In the genomic region with DNA sequence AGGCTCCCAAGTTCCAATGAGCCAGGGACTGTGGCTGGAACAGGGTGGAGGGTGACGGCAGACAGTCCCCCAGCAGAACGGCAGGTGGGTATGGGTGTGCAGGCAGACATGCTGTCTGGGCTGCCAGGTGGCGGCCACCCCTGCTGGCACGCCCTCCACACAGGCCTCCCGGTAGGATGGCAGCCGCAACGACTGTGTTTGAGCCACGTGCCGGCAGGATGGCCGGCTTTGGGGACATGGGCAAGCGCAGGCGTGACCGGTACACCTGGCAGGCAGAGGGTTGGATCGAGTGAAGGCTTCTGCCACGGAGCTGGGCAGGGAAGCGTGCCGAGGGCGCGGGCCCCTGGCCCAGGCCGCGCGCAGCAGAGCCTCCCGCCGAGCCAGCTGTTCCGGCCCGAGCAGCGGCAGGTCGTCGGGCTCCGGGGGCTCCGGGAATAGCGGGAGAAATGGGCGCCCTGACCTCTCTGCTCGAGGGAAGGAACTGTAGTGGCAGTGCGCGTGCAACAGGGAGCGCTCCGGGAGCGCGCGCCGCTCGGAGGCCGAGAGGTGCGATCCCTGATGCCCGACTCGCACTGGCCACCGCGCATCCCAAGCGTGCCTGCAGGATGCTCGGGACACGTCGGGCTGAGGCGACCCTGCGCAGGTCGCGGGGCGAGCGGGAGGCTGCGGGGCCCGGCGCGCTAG, we compare ENCODE assay signal across 8 mouse cellular contexts. TPM values are rescaled to one million over a fixed set of nuclear protein-coding genes. Genes with fewer than 3 reads are reported as not detected.
DNase-seq lines count a peak whose midpoint lies in the region; TF ChIP-seq lines count a peak whose summit lies in the region.

No protein-coding gene starts in this region.

- no peak overlapping the region for H3K4me3 ChIP-seq in kidney, adult 2 months (ENCODE audit: insufficient read depth, low read depth, low read length)
- peak overlapping the region; percentile 28; the same call in 1 of the 2 replicates for H3K4me3 ChIP-seq in cortical plate, adult 2 months (ENCODE audit: insufficient read depth, low read length)
- peak overlapping the region; percentile 59 for H3K4me3 ChIP-seq in hindbrain, embryonic 10.5 days
- peak overlapping the region; percentile 87 for H3K4me3 ChIP-seq in megakaryocyte, embryonic 14.5 days (replicated peaks)

- DNase-seq in kidney, adult 2 months = no peak
- DNase-seq in kidney, adult 9 months = no peak
- DNase-seq in hindbrain, embryonic 10.5 days (ENCODE audit: low spot score) = peak; percentile 56
- no peak for DNase-seq in spleen, postnatal 14 days (ENCODE audit: low spot score in 2 of 2)
- no peak for DNase-seq in spleen, postnatal 36 days (ENCODE audit: low spot score in 2 of 2)
- no peak for DNase-seq in spleen, adult 18-20 months

- no peaks in the 10 kb centered on the region for H3K9me3 ChIP-seq in hindbrain, embryonic 10.5 days
- H3K9me3 ChIP-seq in megakaryocyte, embryonic 14.5 days = peaks cover 13% of the 10 kb centered on the region

- TF ChIP-seq CTCF in kidney, adult 2 months (conservative IDR thresholded peaks at IDR 0.05; ENCODE audit: insufficient read depth, insufficient read length, low read depth, low read length) = peak; percentile 31; the same call in 1 of the 2 replicates
- no peak for TF ChIP-seq CTCF in cortical plate, adult 2 months (IDR thresholded peaks at IDR 0.05; ENCODE audit: extremely low read depth, insufficient read depth, low read length)

- peaks cover 4% of the 10 kb centered on the region; the same call in 1 of the 2 replicates for H3K4me1 ChIP-seq in kidney, adult 2 months (ENCODE audit: control insufficient read depth, insufficient read depth, low read length)
- H3K4me1 ChIP-seq in cortical plate, adult 2 months (ENCODE audit: control insufficient read depth, insufficient read depth, low read length) = no peaks in the 10 kb centered on the region
- H3K4me1 ChIP-seq in hindbrain, embryonic 10.5 days (replicated peaks) = peaks cover 58% of the 10 kb centered on the region
- H3K4me1 ChIP-seq in megakaryocyte, embryonic 14.5 days = peaks cover 38% of the 10 kb centered on the region

- H3K27me3 ChIP-seq in kidney, adult 2 months (replicated peaks; ENCODE audit: control insufficient read depth, insufficient read depth, low read length) = peaks cover 1% of the 10 kb centered on the region; the same call in 1 of the 2 replicates
- peaks cover 98% of the 10 kb centered on the region for H3K27me3 ChIP-seq in hindbrain, embryonic 10.5 days (ENCODE audit: insufficient read depth, poor library complexity, severe bottlenecking)
- H3K27me3 ChIP-seq in megakaryocyte, embryonic 14.5 days (replicated peaks) = peaks cover 85% of the 10 kb centered on the region

- no peak for TF ChIP-seq POLR2A in kidney, adult 2 months (IDR thresholded peaks at IDR 0.05; ENCODE audit: low read depth, low read length)
- no peak for TF ChIP-seq POLR2A in cortical plate, adult 2 months (IDR thresholded peaks at IDR 0.05; ENCODE audit: extremely low read depth, insufficient read depth, low read length)

- H3K36me3 ChIP-seq in kidney, adult 2 months (ENCODE audit: control insufficient read depth, insufficient read depth, low read length) = no peaks in the 10 kb centered on the region
- H3K36me3 ChIP-seq in hindbrain, embryonic 10.5 days = peaks cover under 1% of the 10 kb centered on the region; the same call in 1 of the 2 replicates
- H3K36me3 ChIP-seq in megakaryocyte, embryonic 14.5 days (replicated peaks; ENCODE audit: low read length) = peaks cover 14% of the 10 kb centered on the region

- 3% methylated on average over 63 of the region's 63 CpGs for WGBS in kidney, adult 2 months
- WGBS in hindbrain, embryonic 10.5 days = 2% methylated on average over 63 of the region's 63 CpGs

- no peak overlapping the region for H3K27ac ChIP-seq in kidney, adult 2 months (ENCODE audit: insufficient read depth, low read depth, low read length)
- no peak overlapping the region for H3K27ac ChIP-seq in cortical plate, adult 2 months (ENCODE audit: insufficient read depth, low read length)
- peak overlapping the region; percentile 62 for H3K27ac ChIP-seq in hindbrain, embryonic 10.5 days

RNA-seq across cellular contexts. Expression of gene Grin2c, which starts 17.2 kb away (rescaled TPM):
- 0.34 and 0.42 TPM in 2 replicates for polyA plus RNA-seq in kidney, adult 2 months (2012; rRNA removed)
- polyA plus RNA-seq in cortical plate, adult 2 months (2012; rRNA removed) = 35.8 and 37.4 TPM in 2 replicates
- polyA plus RNA-seq in hindbrain, embryonic 10.5 days (2016; fragmentation: Nextera tagmentation; extraction: Ambion mirVana) = 0.14 and 0.18 TPM in 2 replicates
- not detected in 2 replicates for polyA plus RNA-seq in megakaryocyte, embryonic 14.5 days (2012; ENCODE audit: insufficient read depth, low replicate concordance)

RNA-seq across cellular contexts. Expression of gene Fdxr, which starts 27.0 kb away (rescaled TPM):
- 18.0 and 21.0 TPM in 2 replicates for polyA plus RNA-seq in kidney, adult 2 months (2012; rRNA removed)
- polyA plus RNA-seq in cortical plate, adult 2 months (2012; rRNA removed) = 32.6 and 33.4 TPM in 2 replicates
- 17.7 TPM in 2 replicates for polyA plus RNA-seq in hindbrain, embryonic 10.5 days (2016; fragmentation: Nextera tagmentation; extraction: Ambion mirVana)
- 21.8 and 28.5 TPM in 2 replicates for polyA plus RNA-seq in megakaryocyte, embryonic 14.5 days (2012; ENCODE audit: insufficient read depth, low replicate concordance)

RNA-seq across cellular contexts. Expression of gene Fads6, which starts 47.6 kb away (rescaled TPM):
- 14.0 and 18.1 TPM in 2 replicates for polyA plus RNA-seq in kidney, adult 2 months (2012; rRNA removed)
- polyA plus RNA-seq in cortical plate, adult 2 months (2012; rRNA removed) = 14.0 and 15.3 TPM in 2 replicates
- polyA plus RNA-seq in hindbrain, embryonic 10.5 days (2016; fragmentation: Nextera tagmentation; extraction: Ambion mirVana) = 0.27 and 0.47 TPM in 2 replicates
- 0.07 TPM in 1 of 2 replicates, not detected in the other for polyA plus RNA-seq in megakaryocyte, embryonic 14.5 days (2012; ENCODE audit: insufficient read depth, low replicate concordance)

RNA-seq across cellular contexts. Expression of gene Otop2, which starts 57.1 kb away (rescaled TPM):
- polyA plus RNA-seq in kidney, adult 2 months (2012; rRNA removed) = not detected in 2 replicates
- 2.2 and 3.4 TPM in 2 replicates for polyA plus RNA-seq in cortical plate, adult 2 months (2012; rRNA removed)
- polyA plus RNA-seq in hindbrain, embryonic 10.5 days (2016; fragmentation: Nextera tagmentation; extraction: Ambion mirVana) = not detected in 2 replicates
- 0.11 TPM in 1 of 2 replicates, not detected in the other for polyA plus RNA-seq in megakaryocyte, embryonic 14.5 days (2012; ENCODE audit: insufficient read depth, low replicate concordance)

Comparison
In these comparisons a context has a peak if more than half of its experiments do, and no peak if none do; other contexts are left out.
1. RNA of gene Grin2c, which starts 17.2 kb away (polyA plus RNA-seq): 35.8 to 37.4 TPM in cortical plate, adult 2 months; 0.34 to 0.42 TPM in kidney, adult 2 months, 0.14 to 0.18 TPM in hindbrain, embryonic 10.5 days and not detected in megakaryocyte, embryonic 14.5 days; every median in the first group is over 10 times any median in the second.
2. RNA of gene Fads6, which starts 47.6 kb away (polyA plus RNA-seq): 14.0 to 15.3 TPM in cortical plate, adult 2 months and 14.0 to 18.1 TPM in kidney, adult 2 months; 0.27 to 0.47 TPM in hindbrain, embryonic 10.5 days and 0.07 TPM in megakaryocyte, embryonic 14.5 days; every median in the first group is over 10 times any median in the second.